Mouse (Mus musculus) heart, embryonic 13.5 days (tissue): ENCODE measurements around the gene Cfap97d1. TPM values are rescaled to one million over a fixed set of nuclear protein-coding genes. Genes with fewer than 3 reads are reported as not detected.

ENCODE experiments used
- ATAC-seq: fragments of 200-750 bp; cut with Nextera tagmentation; 2 replicates; pipeline ENCODE4 v1.8.0; 2017; ENCODE audit warnings: moderate TSS enrichment; ENCODE audit not compliant: insufficient number of reproducible peaks, low FRiP score, low TSS enrichment; ENCODE audit errors: extremely low read depth
- H3K27ac ChIP-seq: fragments of 300-500 bp; sonication (generic); replicated peaks from 2 replicates; pipeline ENCODE4 v1.5.1; 2015; ENCODE audit warnings: moderate library complexity, mild to moderate bottlenecking, inconsistent platforms
- H3K27me3 ChIP-seq: fragments of 300-500 bp; sonication (generic); replicated peaks from 2 replicates; pipeline ENCODE4 v1.6.1; 2015; ENCODE audit warnings: mild to moderate bottlenecking, inconsistent platforms
- H3K36me3 ChIP-seq: fragments of 300-500 bp; sonication (generic); 2 replicates; pipeline ENCODE4 v1.6.1; 2015; ENCODE audit warnings: mild to moderate bottlenecking, inconsistent platforms
- H3K4me1 ChIP-seq: fragments of 300-500 bp; sonication (generic); 2 replicates; pipeline ENCODE4 v1.6.1; 2015; ENCODE audit warnings: inconsistent platforms
- H3K4me2 ChIP-seq: fragments of 300-500 bp; sonication (generic); 2 replicates; pipeline ENCODE4 v1.6.1; 2015; ENCODE audit warnings: inconsistent platforms, mild to moderate bottlenecking, moderate library complexity
- H3K4me3 ChIP-seq: fragments of 300-500 bp; sonication (generic); 2 replicates; pipeline ENCODE4 v1.5.1; 2015; ENCODE audit warnings: moderate library complexity, mild to moderate bottlenecking, inconsistent platforms
- H3K9ac ChIP-seq: fragments of 300-500 bp; sonication (generic); 2 replicates; pipeline ENCODE4 v1.6.1; 2015; ENCODE audit warnings: inconsistent platforms, mild to moderate bottlenecking, moderate library complexity
- H3K9me3 ChIP-seq: fragments of 300-500 bp; sonication (generic); 2 replicates; pipeline ENCODE4 v1.6.1; 2016; ENCODE audit warnings: inconsistent platforms
- WGBS: fragments of 180-500 bp; shearing (Covaris S2); methylation state at CpG from one replicate; pipeline ENCODE4 v1.1.7; 2015; ENCODE audit warnings: mixed read lengths; 5-methylcytosine and 5-hydroxymethylcytosine counted together
- polyA plus RNA-seq: library from polyadenylated mRNA; unstranded; fragments of >200 nt; fragmentation: Nextera tagmentation; extraction: Ambion mirVana; gene quantifications from 2 replicates; pipeline ENCODE4 v1.2.1, GENCODE M21; 2015

Gene Cfap97d1
- polyA plus RNA-seq, result not detected in 2 replicates

GRCm38 (mm10) chr11:101984054-101985025, at the start of gene Cfap97d1:
TSS of gene Cfap97d1 (plus strand) at chr11:101984279.
- Histone ChIP-seq H3K9ac (peak within 1 kb of the TSS; percentile 94), H3K27me3 (peaks cover 14% of the 10 kb centered on the region; the same call in 1 of the 2 replicates), H3K9me3 (no peaks in the 10 kb centered on the region), H3K4me2 (peak within 1 kb of the TSS; percentile 98), H3K4me3 (peak within 1 kb of the TSS; percentile 81), H3K36me3 (peaks cover 25% of the 10 kb centered on the region), H3K27ac (peak within 1 kb of the TSS; percentile 97), H3K4me1 (peaks cover 34% of the 10 kb centered on the region)
- WGBS, result under 1% methylated on average over 71 of the region's 71 CpGs
- ATAC-seq, result peak; percentile 84

GRCm38 (mm10) chr11:101935743-101936142, 48.3 kb upstream of the Cfap97d1 start:
- H3K27ac ChIP-seq, result no peak overlapping the region
- no peak overlapping the region for H3K4me2 ChIP-seq
- H3K27me3 ChIP-seq, result peaks cover 26% of the 10 kb centered on the region; the same call in 1 of the 2 replicates
- no peak overlapping the region for H3K4me3 ChIP-seq
- WGBS, result 75% methylated on average over 3 of the region's 3 CpGs
- H3K9me3 ChIP-seq, result no peaks in the 10 kb centered on the region
- peaks cover 31% of the 10 kb centered on the region for H3K4me1 ChIP-seq
- H3K36me3 ChIP-seq, result no peaks in the 10 kb centered on the region
- H3K9ac ChIP-seq, result no peak overlapping the region
- no peak for ATAC-seq

GRCm38 (mm10) chr11:101936421-101936820, 47.7 kb upstream of the Cfap97d1 start:
- H3K4me1 ChIP-seq, result peaks cover 31% of the 10 kb centered on the region
- no peak overlapping the region for H3K27ac ChIP-seq
- no peak for ATAC-seq
- H3K9me3 ChIP-seq, result no peaks in the 10 kb centered on the region
- H3K4me3 ChIP-seq, result 0 out of 2 replicates have a peak overlapping the region, but pooled peaks have one; percentile 54
- 32% methylated on average over 7 of the region's 7 CpGs for WGBS
- H3K4me2 ChIP-seq, result peak overlapping the region; percentile 85
- peaks cover 26% of the 10 kb centered on the region; the same call in 1 of the 2 replicates for H3K27me3 ChIP-seq
- no peaks in the 10 kb centered on the region for H3K36me3 ChIP-seq
- H3K9ac ChIP-seq, result no peak overlapping the region

GRCm38 (mm10) chr11:101937108-101937507, 47.0 kb upstream of the Cfap97d1 start:
- Histone ChIP-seq H3K27me3 (peaks cover 26% of the 10 kb centered on the region; the same call in 1 of the 2 replicates), H3K4me3 (peak overlapping the region; percentile 54), H3K4me2 (peak overlapping the region; percentile 85), H3K36me3 (no peaks in the 10 kb centered on the region), H3K9ac (peak overlapping the region; percentile 83), H3K4me1 (peaks cover 26% of the 10 kb centered on the region), H3K9me3 (no peaks in the 10 kb centered on the region), H3K27ac (peak overlapping the region; percentile 50)
- no peak for ATAC-seq
- under 1% methylated on average over 32 of the region's 32 CpGs for WGBS

- Histone ChIP-seq H3K9me3 (no peaks in the 10 kb centered on the region), H3K4me1 (0 out of 2 replicates have a peak, but pooled peaks cover 4% of the 10 kb centered on the region), H3K4me2 (no peak overlapping the region), H3K9ac (no peak overlapping the region), H3K4me3 (no peak overlapping the region), H3K27me3 (peaks cover 17% of the 10 kb centered on the region; the same call in 1 of the 2 replicates), H3K27ac (no peak overlapping the region), H3K36me3 (no peaks in the 10 kb centered on the region)
- 44% methylated on average over 3 of the region's 3 CpGs for WGBS
- ATAC-seq, result no peak
Measured at GRCm38 (mm10) chr11:101943055-101943454, 41.0 kb upstream of the Cfap97d1 start.

GRCm38 (mm10) chr11:101946525-101946924, 37.6 kb upstream of the Cfap97d1 start:
- Histone ChIP-seq H3K4me3 (no peak overlapping the region), H3K9me3 (no peaks in the 10 kb centered on the region), H3K27me3 (0 out of 2 replicates have a peak, but pooled peaks cover under 1% of the 10 kb centered on the region), H3K27ac (no peak overlapping the region), H3K36me3 (no peaks in the 10 kb centered on the region), H3K4me1 (peaks cover 22% of the 10 kb centered on the region), H3K4me2 (no peak overlapping the region), H3K9ac (no peak overlapping the region)
- ATAC-seq, result no peak
- 35% methylated on average over 5 of the region's 5 CpGs for WGBS

GRCm38 (mm10) chr11:101950021-101950420, 34.1 kb upstream of the Cfap97d1 start:
- H3K4me2 ChIP-seq, result no peak overlapping the region
- no peak overlapping the region for H3K4me3 ChIP-seq
- H3K27me3 ChIP-seq, result 0 out of 2 replicates have a peak, but pooled peaks cover 9% of the 10 kb centered on the region
- no peak for ATAC-seq
- H3K9ac ChIP-seq, result no peak overlapping the region
- peaks cover 56% of the 10 kb centered on the region for H3K4me1 ChIP-seq
- H3K27ac ChIP-seq, result no peak overlapping the region
- no peaks in the 10 kb centered on the region for H3K36me3 ChIP-seq
- WGBS, result 53% methylated on average over 5 of the region's 5 CpGs
- no peaks in the 10 kb centered on the region for H3K9me3 ChIP-seq

- peak overlapping the region; percentile 13; the same call in 1 of the 2 replicates for H3K4me3 ChIP-seq
- peak overlapping the region; percentile 24; the same call in 1 of the 2 replicates for H3K9ac ChIP-seq
- ATAC-seq, result peak; percentile 58
- H3K4me2 ChIP-seq, result peak overlapping the region; percentile 53
- H3K9me3 ChIP-seq, result no peaks in the 10 kb centered on the region
- H3K36me3 ChIP-seq, result no peaks in the 10 kb centered on the region
- peak overlapping the region; percentile 82 for H3K27ac ChIP-seq
- H3K27me3 ChIP-seq, result peaks cover 13% of the 10 kb centered on the region; the same call in 1 of the 2 replicates
- peaks cover 57% of the 10 kb centered on the region for H3K4me1 ChIP-seq
- 20% methylated on average over 24 of the region's 24 CpGs for WGBS
Measured at GRCm38 (mm10) chr11:101952541-101953341, 31.3 kb upstream of the Cfap97d1 start.

- peak overlapping the region; percentile 24; the same call in 1 of the 2 replicates for H3K9ac ChIP-seq
- H3K4me2 ChIP-seq, result peak overlapping the region; percentile 53
- H3K27me3 ChIP-seq, result peaks cover 20% of the 10 kb centered on the region
- peak overlapping the region; percentile 82 for H3K27ac ChIP-seq
- no peaks in the 10 kb centered on the region for H3K36me3 ChIP-seq
- ATAC-seq, result no peak
- H3K9me3 ChIP-seq, result no peaks in the 10 kb centered on the region
- WGBS, result 39% methylated on average over 4 of the region's 4 CpGs
- peaks cover 55% of the 10 kb centered on the region for H3K4me1 ChIP-seq
- H3K4me3 ChIP-seq, result no peak overlapping the region
Measured at GRCm38 (mm10) chr11:101953441-101953840, 30.6 kb upstream of the Cfap97d1 start.

- peaks cover 43% of the 10 kb centered on the region for H3K27me3 ChIP-seq
- no peak overlapping the region for H3K27ac ChIP-seq
- no peaks in the 10 kb centered on the region for H3K36me3 ChIP-seq
- H3K9me3 ChIP-seq, result no peaks in the 10 kb centered on the region
- H3K4me3 ChIP-seq, result no peak overlapping the region
- H3K4me2 ChIP-seq, result no peak overlapping the region
- 68% methylated on average over 5 of the region's 5 CpGs for whole genome bisulfite sequencing
- no peak overlapping the region for H3K9ac ChIP-seq
- no peak for ATAC-seq
- H3K4me1 ChIP-seq, result peaks cover 31% of the 10 kb centered on the region
Measured at GRCm38 (mm10) chr11:101957476-101957875, 26.6 kb upstream of the Cfap97d1 start.

- peak overlapping the region; percentile 90 for H3K4me2 ChIP-seq
- peak overlapping the region; percentile 33; the same call in 1 of the 2 replicates for H3K27ac ChIP-seq
- no peaks in the 10 kb centered on the region for H3K36me3 ChIP-seq
- peaks cover 47% of the 10 kb centered on the region for H3K4me1 ChIP-seq
- WGBS, result 4% methylated on average over 11 of the region's 11 CpGs
- ATAC-seq, result no peak
- peak overlapping the region; percentile 62 for H3K4me3 ChIP-seq
- peaks cover 91% of the 10 kb centered on the region for H3K27me3 ChIP-seq
- H3K9me3 ChIP-seq, result no peaks in the 10 kb centered on the region
- peak overlapping the region; percentile 82 for H3K9ac ChIP-seq
Measured at GRCm38 (mm10) chr11:101963043-101963442, 21.0 kb upstream of the Cfap97d1 start.
